Mouse (Mus musculus) adrenal gland, postnatal 14 days (tissue): ENCODE measurements around the gene Ormdl2. TPM values are rescaled to one million over a fixed set of nuclear protein-coding genes. Genes with fewer than 3 reads are reported as not detected.
A peak's percentile ranks its signal among the peaks of the same experiment; 100 is the strongest.

ENCODE experiments used
- DNase-seq: peaks from one replicate; pipeline ENCODE4 v3.0.0; 2021; ENCODE audit warnings: mixed read lengths
- total RNA-seq: library from RNA; stranded (reverse); gene quantifications from 2 replicates; pipeline ENCODE4 v1.2.3, GENCODE M21; 2021

Ormdl2 gene
- total RNA-seq, 1 experiment from 2014 or later, result 32.5 TPM

DNA sequence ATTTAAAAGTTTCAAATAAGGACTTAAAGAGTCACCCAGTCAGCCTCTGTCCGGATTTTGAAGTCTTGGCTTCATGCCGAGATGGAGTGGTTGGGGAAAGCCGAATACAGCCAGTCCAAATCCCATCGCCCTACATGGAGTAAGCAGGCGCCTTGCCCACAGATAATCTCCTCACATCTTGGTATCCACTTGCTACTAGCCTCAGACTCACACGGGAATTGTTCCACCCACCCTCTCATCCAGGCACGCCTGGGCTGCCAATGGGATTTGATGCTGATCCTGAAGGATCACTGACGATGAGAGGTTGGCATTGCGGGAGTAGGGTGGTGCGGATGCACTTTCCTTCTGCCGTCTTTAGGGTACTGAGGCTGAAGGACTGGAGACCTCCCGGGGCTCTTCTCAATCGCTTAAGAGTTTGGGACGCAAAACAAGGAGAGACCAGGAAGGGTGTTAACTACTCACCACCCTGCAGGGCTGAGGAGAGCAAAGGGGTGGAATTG, 17.6 kb downstream of the Ormdl2 start, which contains the start of gene Dnajc14:
Gene Dnajc14, plus strand, starts transcription at position 292 of the 500 bp plus-strand sequence.
- DNase-seq, result peak; percentile 70

DNA sequence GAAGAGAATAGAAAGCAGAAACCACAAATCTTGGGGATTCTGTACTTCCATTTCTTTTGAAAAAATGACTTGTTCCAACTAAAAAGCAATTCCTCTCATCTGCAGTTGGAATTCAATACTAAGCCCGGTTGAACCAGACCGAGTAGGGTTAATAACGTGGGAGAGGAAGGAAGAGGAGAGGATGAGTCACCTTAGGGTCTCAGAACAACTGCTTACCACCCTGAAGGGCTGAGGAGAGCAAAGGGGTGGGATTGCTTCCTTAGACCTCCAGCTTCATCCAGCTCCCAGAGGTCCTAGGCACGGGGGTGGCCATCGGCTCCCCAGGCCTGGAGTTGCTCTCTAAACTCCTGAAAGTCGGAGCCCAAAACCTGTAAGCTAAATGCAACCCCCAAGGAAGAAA, 18.1 kb downstream of the Ormdl2 start:
- DNase-seq, result no peak

DNA sequence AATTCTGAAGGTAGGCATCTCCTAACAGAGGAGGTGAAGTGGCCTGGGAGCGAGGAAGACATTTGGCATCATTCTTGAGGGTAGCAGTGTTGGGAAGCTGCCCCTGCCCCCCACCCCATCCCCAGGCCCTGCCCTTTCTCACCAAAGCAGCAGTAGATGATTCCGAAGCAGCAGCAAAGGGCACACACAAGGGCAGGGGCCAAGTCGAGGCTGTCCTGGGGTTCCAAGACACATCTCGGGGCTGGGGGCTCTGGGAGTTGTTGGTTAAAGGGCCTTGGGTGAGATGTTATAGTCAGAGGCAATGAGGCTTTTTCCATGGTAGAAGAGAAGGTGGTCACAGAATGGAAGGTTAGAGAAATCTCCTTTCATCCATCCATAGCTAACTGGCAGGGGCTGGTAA, 18.5 kb downstream of the Ormdl2 start:
- DNase-seq, result no peak

DNA sequence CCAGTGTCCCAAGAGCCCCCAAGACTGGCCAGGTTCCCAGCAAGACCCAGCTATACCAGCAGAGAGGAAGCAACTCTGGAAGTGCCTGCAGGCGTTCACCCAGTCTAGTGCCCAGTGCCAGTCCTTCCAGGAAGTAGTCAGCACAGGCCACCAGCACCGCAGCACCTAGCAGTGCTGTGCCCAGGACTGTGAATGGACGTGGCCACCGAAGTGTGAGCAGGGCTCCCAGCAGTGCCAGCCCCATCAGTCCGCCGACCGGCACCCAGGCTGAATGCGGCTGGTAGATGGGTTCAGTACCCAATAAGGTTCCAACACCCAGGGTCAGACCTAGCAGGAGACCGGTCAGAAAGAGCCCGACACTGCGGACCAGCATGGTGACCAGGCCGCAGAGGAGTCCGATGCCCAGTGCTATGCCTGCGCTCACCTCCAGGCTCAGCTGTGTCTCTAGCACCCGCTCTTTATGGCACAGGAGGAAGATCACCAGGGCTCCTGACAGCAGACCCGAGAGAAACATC, 19.4 kb downstream of the Ormdl2 start:
- DNase-seq, result no peak

DNA sequence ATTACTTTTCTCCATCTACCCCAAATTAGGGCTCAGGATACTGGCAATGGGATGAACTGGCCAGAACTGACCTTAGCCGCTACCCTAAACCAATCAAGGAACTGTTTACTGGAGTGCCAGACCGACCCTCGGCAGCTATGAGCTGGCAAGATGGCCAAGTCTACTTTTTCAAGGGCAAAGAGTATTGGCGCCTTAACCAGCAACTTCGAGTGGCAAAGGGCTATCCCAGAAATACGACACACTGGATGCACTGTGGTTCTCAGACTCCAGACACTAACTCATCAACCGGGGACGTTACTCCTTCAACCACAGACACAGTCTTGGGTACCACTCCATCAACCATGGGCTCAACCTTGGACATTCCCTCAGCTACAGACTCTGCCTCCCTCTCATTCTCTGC, 22.8 kb downstream of the Ormdl2 start:
- DNase-seq, result no peak

- no peak for DNase-seq
These were observed 25.9 kb downstream of the Ormdl2 start for GRCm38 (mm10) chr10:128795581-128795980.

- no peak for DNase-seq
These were observed 27.1 kb downstream of the Ormdl2 start for GRCm38 (mm10) chr10:128794391-128794790.

DNA sequence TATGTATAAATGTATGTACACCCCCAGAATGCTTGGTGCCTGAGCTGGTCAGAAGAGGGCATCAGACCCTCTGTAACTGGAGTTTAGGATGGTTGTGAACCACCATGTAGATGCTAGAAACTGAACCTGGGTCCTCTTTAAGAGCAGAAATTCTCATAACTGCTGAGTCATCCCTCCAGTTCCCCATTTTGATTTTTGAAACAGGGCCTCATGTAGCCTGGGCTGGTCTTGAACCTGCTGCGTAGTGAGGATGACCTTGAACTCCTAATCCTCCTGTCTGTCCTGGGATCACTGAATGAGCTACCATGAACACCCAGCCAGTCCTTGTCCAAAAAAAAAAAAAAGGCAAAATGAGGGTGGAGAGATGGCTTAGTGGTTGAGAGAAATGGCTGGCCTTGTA, 28.2 kb downstream of the Ormdl2 start:
- DNase-seq, result no peak

DNA sequence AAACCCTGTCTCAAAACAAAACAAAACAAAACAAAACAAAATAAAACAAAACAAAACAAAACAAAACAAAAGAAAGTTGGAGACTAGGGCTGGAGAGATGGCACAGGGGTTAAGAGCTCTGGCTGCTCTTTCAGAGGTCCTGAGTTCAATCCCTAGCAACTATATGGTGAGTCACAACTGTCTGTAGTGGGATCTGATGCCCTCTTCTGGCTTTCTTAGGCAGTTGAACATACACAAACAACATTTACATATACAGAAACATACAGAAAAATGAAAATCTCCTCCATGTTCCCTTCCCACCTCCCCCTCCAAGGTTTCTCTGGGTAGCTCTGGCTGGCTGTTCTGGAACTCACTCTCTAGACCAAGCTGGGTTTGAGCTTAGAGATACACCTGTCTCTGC, 29.4 kb downstream of the Ormdl2 start:
- DNase-seq, result no peak

GRCm38 (mm10) chr10:128790398-128791124, 30.9 kb downstream of the Ormdl2 start, which contains the start of gene Mmp19:
Mmp19 (plus strand) TSS chr10:128790910.
- DNase-seq, result peak; percentile 74

DNA sequence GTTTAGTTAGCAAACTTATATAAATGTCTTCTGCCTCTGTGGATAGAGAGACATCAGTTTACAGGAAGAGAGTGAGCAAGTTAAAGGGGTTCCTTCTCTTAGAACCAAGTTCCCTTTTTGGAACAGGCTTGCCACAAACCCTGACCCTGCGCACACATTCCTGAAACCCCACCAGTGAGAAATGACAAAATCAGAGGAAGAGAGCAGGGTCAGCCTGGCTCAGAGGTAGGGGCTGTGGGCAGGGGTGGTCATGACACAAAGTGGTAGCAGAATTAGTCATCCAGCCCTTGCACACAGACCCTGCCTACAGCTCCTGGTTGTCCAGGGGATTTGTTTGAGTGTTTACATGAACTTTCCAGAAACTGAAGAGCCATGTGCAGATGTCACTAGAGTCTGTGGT, 41.2 kb downstream of the Ormdl2 start:
- DNase-seq, result no peak

- peak; percentile 87 for DNase-seq
These were observed 42.2 kb downstream of the Ormdl2 start for GRCm38 (mm10) chr10:128779011-128779795.

DNA sequence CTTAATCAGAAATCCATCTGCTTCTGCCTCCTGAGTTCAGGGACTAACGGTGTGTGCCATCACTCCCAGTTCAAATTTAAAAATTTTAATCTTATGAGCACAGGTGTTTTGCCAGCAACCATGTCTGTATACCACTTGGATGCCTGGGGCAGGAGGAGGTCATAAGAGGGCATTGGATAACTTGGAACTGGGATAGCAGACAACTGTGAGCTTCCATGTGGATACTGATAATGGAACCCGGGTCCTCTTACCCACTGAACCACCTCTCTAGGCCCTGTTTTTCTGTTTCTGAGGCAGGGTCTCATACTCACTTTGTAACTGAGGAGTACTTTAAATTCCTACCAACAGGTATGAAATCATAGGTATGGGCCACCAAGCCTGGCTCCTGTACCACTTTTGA, 43.0 kb downstream of the Ormdl2 start:
- DNase-seq, result no peak

GRCm38 (mm10) chr10:128773685-128774084, 47.8 kb downstream of the Ormdl2 start:
- DNase-seq, result no peak

GRCm38 (mm10) chr10:128772895-128773294, 48.5 kb downstream of the Ormdl2 start:
- no peak for DNase-seq

Other genes with a start within 250 kb of the Ormdl2 start
- 4.4 and 9.1 TPM in 2 replicates for gene Erbb3, start 232.0 kb downstream of the Ormdl2 start, total RNA-seq
- 748 and 849 TPM in 2 replicates for gene Rps26, start 194.9 kb downstream of the Ormdl2 start, total RNA-seq
- 0.74 and 2.0 TPM in 2 replicates for gene Ikzf4, start 175.7 kb downstream of the Ormdl2 start, total RNA-seq
- 22.1 and 30.0 TPM in 2 replicates for gene Suox, start 147.6 kb downstream of the Ormdl2 start, total RNA-seq
- gene Rab5b, start 125.4 kb downstream of the Ormdl2 start, total RNA-seq, result 91.4 and 96.4 TPM in 2 replicates
- gene Pmel, start 117.5 kb downstream of the Ormdl2 start, total RNA-seq, result 1.5 and 2.3 TPM in 2 replicates
- gene Cdk2, start 116.6 kb downstream of the Ormdl2 start, total RNA-seq, result 30.7 and 31.1 TPM in 2 replicates
- 14.3 and 36.2 TPM in 2 replicates for gene Dgka, start 76.8 kb downstream of the Ormdl2 start, total RNA-seq
- gene Pym1, start 73.8 kb downstream of the Ormdl2 start, total RNA-seq, result 22.3 and 29.1 TPM in 2 replicates
- gene Mmp19, start 30.7 kb downstream of the Ormdl2 start, total RNA-seq, result 24.6 and 30.9 TPM in 2 replicates
- 60.0 and 60.9 TPM in 2 replicates for gene Dnajc14, start 17.6 kb downstream of the Ormdl2 start, total RNA-seq
- gene Tmem198b, start 17.3 kb downstream of the Ormdl2 start, total RNA-seq, result 10.3 and 11.8 TPM in 2 replicates
- gene Sarnp, start 4.3 kb downstream of the Ormdl2 start, total RNA-seq, result 60.7 and 62.6 TPM in 2 replicates
- gene Gdf11, start 70.1 kb upstream of the Ormdl2 start, total RNA-seq, result 3.0 and 3.9 TPM in 2 replicates
- 217 and 234 TPM in 2 replicates for gene Cd63, start 79.3 kb upstream of the Ormdl2 start, total RNA-seq
- 10.9 and 15.5 TPM in 2 replicates for gene Rdh5, start 101.2 kb upstream of the Ormdl2 start, total RNA-seq
- 220 TPM in 2 replicates for gene Bloc1s1, start 102.4 kb upstream of the Ormdl2 start, total RNA-seq
- gene Itga7, start 112.2 kb upstream of the Ormdl2 start, total RNA-seq, result 18.7 and 19.0 TPM in 2 replicates
- gene Mettl7b, start 139.3 kb upstream of the Ormdl2 start, total RNA-seq, result 0.83 and 37.1 TPM in 2 replicates
- not detected in 2 replicates for gene Olfr9, start 167.8 kb upstream of the Ormdl2 start, total RNA-seq
- not detected in 2 replicates for gene Olfr763, start 189.1 kb upstream of the Ormdl2 start, total RNA-seq
- gene Olfr764-ps1, start 218.3 kb upstream of the Ormdl2 start, total RNA-seq, result not detected in 2 replicates
- not detected in 2 replicates for gene Olfr765, start 228.4 kb upstream of the Ormdl2 start, total RNA-seq
- not detected in 2 replicates for gene Olfr766-ps1, start 247.3 kb upstream of the Ormdl2 start, total RNA-seq